Mouse (Mus musculus) kidney, embryonic 14.5 days (tissue): ENCODE measurements around the gene Stap2. TPM values are rescaled to one million over a fixed set of nuclear protein-coding genes. Genes with fewer than 3 reads are reported as not detected.

Experiments
- ATAC-seq: fragments of 200-750 bp; cut with Nextera tagmentation; 2 replicates; pipeline ENCODE4 v1.8.0; 2017; ENCODE audit warnings: moderate number of reproducible peaks, mild to moderate bottlenecking, moderate TSS enrichment, moderate library complexity; ENCODE audit not compliant: low FRiP score, low TSS enrichment
- H3K27ac ChIP-seq: fragments of 300-500 bp; sonication (generic); 2 replicates; pipeline ENCODE4 v1.5.1; 2014; ENCODE audit warnings: low read depth, mild to moderate bottlenecking, low read length, moderate library complexity, mixed read lengths
- H3K27me3 ChIP-seq: fragments of 300-500 bp; sonication (generic); 2 replicates; pipeline ENCODE4 v1.6.1; 2014; ENCODE audit warnings: mild to moderate bottlenecking, low read length; ENCODE audit not compliant: control insufficient read depth, insufficient read depth
- H3K36me3 ChIP-seq: fragments of 300-500 bp; sonication (generic); 2 replicates; pipeline ENCODE4 v1.6.1; 2014; ENCODE audit warnings: low read length, mixed read lengths; ENCODE audit not compliant: control insufficient read depth, insufficient read depth
- H3K4me1 ChIP-seq: fragments of 300-500 bp; sonication (generic); 2 replicates; pipeline ENCODE4 v1.6.1; 2014; ENCODE audit warnings: low read length, mixed read lengths; ENCODE audit not compliant: control insufficient read depth, insufficient read depth
- H3K4me2 ChIP-seq: fragments of 300-500 bp; sonication (generic); replicated peaks from 2 replicates; pipeline ENCODE4 v1.6.1; 2014; ENCODE audit warnings: low read depth, mild to moderate bottlenecking, low read length
- H3K4me3 ChIP-seq: fragments of 300-500 bp; sonication (generic); 2 replicates; pipeline ENCODE4 v1.5.1; 2014; ENCODE audit warnings: mild to moderate bottlenecking, low read length
- H3K9ac ChIP-seq: fragments of 300-500 bp; sonication (generic); 2 replicates; pipeline ENCODE4 v1.6.1; 2014; ENCODE audit warnings: low read depth, mild to moderate bottlenecking, low read length, moderate library complexity
- H3K9me3 ChIP-seq: fragments of 300-500 bp; sonication (generic); 2 replicates; pipeline ENCODE4 v1.6.1; 2016; ENCODE audit warnings: low read length; ENCODE audit not compliant: control insufficient read depth
- WGBS: fragments of 180-500 bp; shearing (Covaris S2); extraction: QIAGEN DNeasy Blood & Tissue Kit; methylation state at CpG from one replicate; pipeline ENCODE4 v1.1.7; 2014; 5-methylcytosine and 5-hydroxymethylcytosine counted together
- polyA plus RNA-seq: library from polyadenylated mRNA; unstranded; fragments of >200 nt; fragmentation: Nextera tagmentation; extraction: Ambion mirVana; gene quantifications from 2 replicates; pipeline ENCODE4 v1.2.1, GENCODE M21; 2014

Stap2 gene
- polyA plus RNA-seq, 1 experiment from 2014 or later = 14.6 TPM

DNA sequence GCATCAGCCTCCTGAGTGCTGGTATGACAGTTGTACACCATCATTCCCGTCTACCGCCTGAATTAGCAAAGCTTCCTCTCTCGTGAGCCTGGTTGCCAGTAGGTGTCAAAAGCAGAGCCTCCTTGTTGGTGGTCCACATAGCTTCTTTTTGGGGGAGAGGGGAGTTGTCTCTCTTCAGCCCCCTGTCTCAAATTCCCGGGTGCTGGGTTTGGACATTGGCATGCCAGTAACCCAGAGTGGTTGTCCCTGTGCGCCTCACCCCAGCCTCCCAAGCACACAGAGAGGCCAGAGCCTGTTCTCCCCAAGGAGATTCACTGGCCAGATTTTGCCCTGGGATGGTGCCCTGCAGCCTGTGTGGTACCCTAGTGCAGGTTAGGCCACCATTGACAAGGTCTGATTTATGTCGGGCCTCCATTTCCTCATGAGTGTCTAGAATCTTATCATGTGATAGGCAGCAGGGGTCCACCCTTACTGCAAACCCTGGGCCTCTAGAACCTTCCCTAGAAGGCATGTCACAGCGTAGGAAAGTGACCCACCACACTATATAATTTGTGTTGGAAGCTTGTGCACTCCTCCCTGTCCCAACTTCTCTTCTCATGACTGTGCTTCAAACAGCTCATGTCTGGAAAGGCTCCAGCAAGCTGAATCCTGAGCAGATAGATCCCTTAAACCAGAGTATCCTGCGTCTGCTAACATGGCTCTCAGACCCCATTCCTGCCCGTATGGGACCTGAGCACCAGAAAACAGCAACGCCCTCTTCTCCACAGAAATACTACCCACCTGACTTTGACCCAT, 45.2 kb downstream of the Stap2 start:
- Histone ChIP-seq H3K9me3 (no peaks in the 10 kb centered on the region), H3K36me3 (peaks cover 32% of the 10 kb centered on the region), H3K4me3 (peak overlapping the region; percentile 58), H3K4me2 (peak overlapping the region; percentile 46), H3K27ac (no peak overlapping the region), H3K9ac (peak overlapping the region; percentile 65; the same call in 1 of the 2 replicates), H3K4me1 (0 out of 2 replicates have a peak, but pooled peaks cover 9% of the 10 kb centered on the region), H3K27me3 (no peaks in the 10 kb centered on the region)
- ATAC-seq = no peak
- WGBS = 77% methylated on average over 10 of the region's 10 CpGs

DNA sequence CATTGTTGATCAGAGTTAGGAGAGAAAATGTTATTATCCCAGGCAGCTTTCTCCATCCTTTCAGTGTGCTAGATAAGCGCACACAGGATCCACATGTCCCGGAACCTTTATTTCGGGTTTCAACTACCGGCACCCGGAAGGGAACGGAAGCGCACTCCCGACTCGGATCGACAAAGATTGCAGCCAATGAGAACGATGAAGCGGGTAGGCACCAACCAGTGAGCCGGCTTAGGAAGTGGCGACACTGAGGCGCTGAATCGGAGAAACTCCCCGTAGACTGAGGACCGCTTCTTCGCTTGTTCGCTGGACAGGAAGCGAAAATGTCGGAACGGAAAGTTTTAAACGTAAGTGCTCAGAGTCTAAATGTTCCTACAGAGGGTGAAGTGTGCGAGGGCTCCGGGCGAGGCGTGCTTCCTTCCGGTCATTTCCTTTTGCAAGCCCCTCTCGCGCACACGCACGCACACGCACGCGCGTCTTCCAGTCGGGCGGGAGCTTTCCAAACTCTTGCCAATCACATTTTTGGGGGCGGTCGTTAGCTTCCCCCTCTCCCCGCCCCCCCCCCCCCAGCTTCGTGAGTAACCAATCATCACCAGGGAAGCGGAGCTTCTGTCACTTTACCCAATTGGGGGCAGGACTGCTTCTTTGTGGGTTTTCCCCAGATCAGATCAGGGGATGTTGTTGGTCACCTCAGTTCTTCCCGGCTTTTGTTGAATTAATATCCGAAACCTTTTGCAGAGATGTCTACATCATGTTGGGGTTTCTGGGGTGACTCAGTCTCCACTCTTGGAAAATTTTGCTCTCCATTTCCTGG, 46.3 kb downstream of the Stap2 start, which contains the start of gene Yju2:
Gene Yju2 (plus strand): TSS at position 182 of the 811 bp plus-strand sequence.
- no peaks in the 10 kb centered on the region for H3K27me3 ChIP-seq
- peak within 1 kb of the TSS; percentile 58 for H3K4me3 ChIP-seq
- no peaks in the 10 kb centered on the region for H3K9me3 ChIP-seq
- peak within 1 kb of the TSS; percentile 65 for H3K9ac ChIP-seq
- under 1% methylated on average over 46 of the region's 46 CpGs for WGBS
- H3K36me3 ChIP-seq = peaks cover 25% of the 10 kb centered on the region
- H3K4me2 ChIP-seq = peak within 1 kb of the TSS; percentile 62
- H3K27ac ChIP-seq = peak within 1 kb of the TSS; percentile 98
- 0 out of 2 replicates have a peak, but pooled peaks cover 9% of the 10 kb centered on the region for H3K4me1 ChIP-seq
- ATAC-seq = peak; percentile 91

- no peak for ATAC-seq
- 23% methylated on average over 2 of the region's 2 CpGs for WGBS
- peak overlapping the region; percentile 20; the same call in 1 of the 2 replicates for H3K27ac ChIP-seq
- 0 out of 2 replicates have a peak, but pooled peaks cover 9% of the 10 kb centered on the region for H3K4me1 ChIP-seq
- H3K27me3 ChIP-seq = no peaks in the 10 kb centered on the region
- H3K36me3 ChIP-seq = peaks cover 22% of the 10 kb centered on the region
- peak overlapping the region; percentile 58 for H3K4me3 ChIP-seq
- H3K9me3 ChIP-seq = no peaks in the 10 kb centered on the region
- H3K4me2 ChIP-seq = peak overlapping the region; percentile 62
- H3K9ac ChIP-seq = peak overlapping the region; percentile 65; the same call in 1 of the 2 replicates
Measured at GRCm38 (mm10) chr17:55958584-55958886, 46.8 kb downstream of the Stap2 start.

- Histone ChIP-seq H3K9me3 (no peaks in the 10 kb centered on the region), H3K4me2 (peak overlapping the region; percentile 62), H3K36me3 (peaks cover 19% of the 10 kb centered on the region), H3K4me1 (0 out of 2 replicates have a peak, but pooled peaks cover 9% of the 10 kb centered on the region), H3K27me3 (no peaks in the 10 kb centered on the region), H3K27ac (peak overlapping the region; percentile 20; the same call in 1 of the 2 replicates), H3K9ac (peak overlapping the region; percentile 65; the same call in 1 of the 2 replicates), H3K4me3 (peak overlapping the region; percentile 58)
- WGBS = 85% methylated on average over 13 of the region's 13 CpGs
- ATAC-seq = no peak
Measured at GRCm38 (mm10) chr17:55957726-55958583, 47.4 kb downstream of the Stap2 start.

GRCm38 (mm10) chr17:55957168-55957567, 48.2 kb downstream of the Stap2 start:
- peak; percentile 22; the same call in 1 of the 2 replicates for ATAC-seq
- H3K4me2 ChIP-seq = no peak overlapping the region
- no peak overlapping the region for H3K4me3 ChIP-seq
- 18% methylated on average over 9 of the region's 9 CpGs for WGBS
- H3K9me3 ChIP-seq = no peaks in the 10 kb centered on the region
- no peak overlapping the region for H3K9ac ChIP-seq
- no peak overlapping the region for H3K27ac ChIP-seq
- H3K27me3 ChIP-seq = no peaks in the 10 kb centered on the region
- H3K36me3 ChIP-seq = peaks cover 15% of the 10 kb centered on the region
- H3K4me1 ChIP-seq = 0 out of 2 replicates have a peak, but pooled peaks cover 9% of the 10 kb centered on the region

DNA sequence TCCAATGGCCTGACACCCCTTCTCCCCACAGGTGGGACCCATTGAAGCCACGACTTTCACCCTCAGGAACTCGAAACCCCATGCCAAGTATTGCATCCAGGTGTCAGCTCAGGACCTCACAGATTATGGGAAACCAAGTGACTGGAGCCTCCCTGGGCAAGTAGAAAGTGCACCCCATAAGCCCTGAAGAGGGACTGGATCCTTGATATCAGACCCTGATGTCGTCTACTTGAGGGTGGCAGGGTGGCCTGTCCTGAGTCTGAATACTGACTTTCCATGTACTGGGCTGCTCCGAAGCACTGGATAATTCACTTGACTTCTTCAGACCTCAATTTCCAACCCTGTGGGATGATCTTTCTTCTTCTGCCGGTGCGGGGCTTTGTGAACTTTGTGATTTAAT, 48.8 kb downstream of the Stap2 start:
- H3K9me3 ChIP-seq = no peaks in the 10 kb centered on the region
- peaks cover 10% of the 10 kb centered on the region; the same call in 1 of the 2 replicates for H3K36me3 ChIP-seq
- no peak overlapping the region for H3K9ac ChIP-seq
- 0 out of 2 replicates have a peak, but pooled peaks cover 9% of the 10 kb centered on the region for H3K4me1 ChIP-seq
- peak overlapping the region; percentile 61 for H3K4me2 ChIP-seq
- ATAC-seq = no peak
- 45% methylated on average over 6 of the region's 6 CpGs for WGBS
- H3K27ac ChIP-seq = no peak overlapping the region
- peak overlapping the region; percentile 42; the same call in 1 of the 2 replicates for H3K4me3 ChIP-seq
- H3K27me3 ChIP-seq = no peaks in the 10 kb centered on the region

DNA sequence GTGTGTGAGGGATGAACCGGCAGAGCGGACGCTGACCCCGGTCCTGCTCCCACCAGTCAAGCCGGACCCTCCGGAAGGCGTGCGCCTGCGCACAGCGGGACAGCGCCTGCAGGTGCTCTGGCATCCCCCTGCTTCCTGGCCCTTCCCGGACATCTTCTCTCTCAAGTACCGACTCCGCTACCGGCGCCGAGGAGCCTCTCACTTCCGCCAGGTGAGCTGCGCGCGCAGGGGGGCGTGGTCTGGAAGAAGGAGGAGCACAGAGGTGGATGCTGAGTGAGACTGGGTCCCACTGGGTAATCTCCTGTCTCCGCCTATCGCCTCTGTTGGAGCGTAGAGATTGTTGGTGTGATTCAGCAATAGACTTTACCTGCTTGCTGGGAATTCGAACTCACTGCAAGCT, 49.3 kb downstream of the Stap2 start:
- H3K27ac ChIP-seq = no peak overlapping the region
- WGBS = under 1% methylated on average over 26 of the region's 26 CpGs
- H3K36me3 ChIP-seq = peaks cover 5% of the 10 kb centered on the region; the same call in 1 of the 2 replicates
- peak overlapping the region; percentile 42 for H3K4me3 ChIP-seq
- H3K4me2 ChIP-seq = peak overlapping the region; percentile 61
- ATAC-seq = peak; percentile 22; the same call in 1 of the 2 replicates
- no peaks in the 10 kb centered on the region for H3K9me3 ChIP-seq
- H3K27me3 ChIP-seq = no peaks in the 10 kb centered on the region
- 0 out of 2 replicates have a peak, but pooled peaks cover 9% of the 10 kb centered on the region for H3K4me1 ChIP-seq
- peak overlapping the region; percentile 38; the same call in 1 of the 2 replicates for H3K9ac ChIP-seq

GRCm38 (mm10) chr17:55954229-55954628, 51.2 kb downstream of the Stap2 start:
- Histone ChIP-seq H3K27ac (no peak overlapping the region), H3K9ac (no peak overlapping the region), H3K4me2 (no peak overlapping the region), H3K27me3 (no peaks in the 10 kb centered on the region), H3K4me1 (0 out of 2 replicates have a peak, but pooled peaks cover 4% of the 10 kb centered on the region), H3K9me3 (no peaks in the 10 kb centered on the region), H3K36me3 (no peaks in the 10 kb centered on the region), H3K4me3 (no peak overlapping the region)
- 39% methylated on average over 16 of the region's 16 CpGs for WGBS
- no peak for ATAC-seq
